Mouse (Mus musculus) testis, adult 2 months (tissue): ENCODE measurements around the gene Ccno. TPM values are rescaled to one million over a fixed set of nuclear protein-coding genes. Genes with fewer than 3 reads are reported as not detected.

Source experiments
- H3K27ac ChIP-seq: fragments of 200-500 bp; 2 replicates; pipeline ENCODE4 v1.5.1; 2012; ENCODE audit warnings: low read depth, low read length; ENCODE audit not compliant: control insufficient read depth, insufficient read depth
- H3K27me3 ChIP-seq: fragments of 200-500 bp; 2 replicates; pipeline ENCODE4 v1.6.1; 2012; ENCODE audit warnings: mild to moderate bottlenecking, low read length, moderate library complexity; ENCODE audit not compliant: control insufficient read depth, insufficient read depth
- H3K36me3 ChIP-seq: fragments of 200-500 bp; 2 replicates; pipeline ENCODE4 v1.6.1; 2012; ENCODE audit warnings: mild to moderate bottlenecking, low read length; ENCODE audit not compliant: control insufficient read depth, insufficient read depth
- H3K4me1 ChIP-seq: fragments of 200-500 bp; 2 replicates; pipeline ENCODE4 v1.6.1; 2012; ENCODE audit warnings: low read length; ENCODE audit not compliant: control insufficient read depth, insufficient read depth
- H3K4me3 ChIP-seq: fragments of 200-500 bp; 2 replicates; pipeline ENCODE4 v1.5.1; 2012; ENCODE audit warnings: low read depth, mild to moderate bottlenecking, low read length, moderate library complexity, mixed read lengths; ENCODE audit not compliant: control insufficient read depth
- CTCF ChIP-seq: fragments of 200-500 bp; IDR thresholded peaks from 2 replicates; pipeline ENCODE4 v1.5.1; 2012; ENCODE audit warnings: low read depth, mild to moderate bottlenecking, inconsistent platforms, low read length, moderate library complexity; ENCODE audit not compliant: control insufficient read depth, insufficient read depth, insufficient replicate concordance
- POLR2A ChIP-seq: fragments of 200-500 bp; IDR thresholded peaks from 2 replicates; pipeline ENCODE4 v1.6.1; 2012; ENCODE audit warnings: low read depth, mild to moderate bottlenecking, inconsistent platforms, low read length, moderate library complexity; ENCODE audit not compliant: control insufficient read depth
- polyA plus RNA-seq: library from polyadenylated mRNA; depleted of rRNA; stranded (reverse); fragments of >200 nt; gene quantifications from 2 replicates; pipeline ENCODE4 v1.2.3, GENCODE M21; 2012; rRNA removed

The Ccno gene
- polyA plus RNA-seq, 1 experiment = 6.2 TPM

- no peaks in the 10 kb centered on the region; the same call in 1 of the 2 replicates for H3K36me3 ChIP-seq
- H3K27ac ChIP-seq = peak overlapping the region; percentile 99
- TF ChIP-seq CTCF (no peak), POLR2A (peak; percentile 55; the same call in 1 of the 2 replicates)
- H3K4me3 ChIP-seq = peak overlapping the region; percentile 93
- H3K27me3 ChIP-seq = no peaks in the 10 kb centered on the region
- peaks cover 11% of the 10 kb centered on the region for H3K4me1 ChIP-seq
Observed at GRCm38 (mm10) chr13:113031792-113032571, 44.4 kb downstream of the Ccno start.

DNA sequence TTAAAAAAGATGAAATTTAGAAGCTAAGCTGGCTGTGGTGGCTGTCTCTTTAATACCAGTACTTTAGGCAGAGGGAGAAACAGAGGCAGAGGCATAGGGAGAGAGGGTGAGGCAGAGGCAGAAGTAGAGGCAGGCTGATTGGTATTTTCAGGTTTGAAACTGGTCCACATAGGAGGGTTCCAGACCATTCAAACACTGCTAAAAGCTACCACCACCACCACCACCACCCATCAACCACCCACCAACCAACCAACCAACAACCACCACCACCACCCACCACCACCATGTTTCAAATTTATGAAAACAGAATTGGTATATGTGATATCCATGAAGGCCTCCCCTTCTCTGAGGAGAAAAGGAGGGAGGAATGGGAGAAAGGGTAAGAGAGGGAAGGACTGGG, 45.2 kb downstream of the Ccno start:
- peak overlapping the region; percentile 99 for H3K27ac ChIP-seq
- no peak for TF ChIP-seq CTCF
- no peak for TF ChIP-seq POLR2A
- H3K27me3 ChIP-seq = no peaks in the 10 kb centered on the region
- peaks cover 11% of the 10 kb centered on the region for H3K4me1 ChIP-seq
- peak overlapping the region; percentile 64 for H3K4me3 ChIP-seq
- H3K36me3 ChIP-seq = no peaks in the 10 kb centered on the region; the same call in 1 of the 2 replicates

- Histone ChIP-seq H3K4me3 (peak overlapping the region; percentile 93), H3K4me1 (peaks cover 12% of the 10 kb centered on the region), H3K36me3 (no peaks in the 10 kb centered on the region; the same call in 1 of the 2 replicates), H3K27ac (peak overlapping the region; percentile 96), H3K27me3 (no peaks in the 10 kb centered on the region)
- TF ChIP-seq CTCF (no peak), POLR2A (peak; percentile 39; the same call in 1 of the 2 replicates)
Observed at GRCm38 (mm10) chr13:113034271-113034886, 46.8 kb downstream of the Ccno start.

- Histone ChIP-seq H3K27me3 (no peaks in the 10 kb centered on the region), H3K36me3 (no peaks in the 10 kb centered on the region; the same call in 1 of the 2 replicates), H3K4me1 (peaks cover 12% of the 10 kb centered on the region), H3K4me3 (peak within 1 kb of the TSS; percentile 93), H3K27ac (peak within 1 kb of the TSS; percentile 96)
- TF ChIP-seq POLR2A (0 out of 2 replicates have a peak, but pooled peaks have one; percentile 12), CTCF (no peak)
Observed at GRCm38 (mm10) chr13:113034950-113035421, 47.4 kb downstream of the Ccno start, which contains the start of gene Cdc20b. Gene Cdc20b (plus strand): TSS chr13:113035111.

- TF ChIP-seq POLR2A = no peak
- TF ChIP-seq CTCF = peak; percentile 15; the same call in 1 of the 2 replicates
- H3K4me3 ChIP-seq = peak overlapping the region; percentile 93
- H3K36me3 ChIP-seq = no peaks in the 10 kb centered on the region; the same call in 1 of the 2 replicates
- no peak overlapping the region for H3K27ac ChIP-seq
- peaks cover 11% of the 10 kb centered on the region for H3K4me1 ChIP-seq
- H3K27me3 ChIP-seq = no peaks in the 10 kb centered on the region
Observed at GRCm38 (mm10) chr13:113035852-113036251, 48.2 kb downstream of the Ccno start.

Other genes starting within 250 kb of the Ccno start
- gene Plpp1, start 187.0 kb upstream of the Ccno start, polyA plus RNA-seq = 104 and 115 TPM in 2 replicates
- gene Mtrex, start 60.4 kb upstream of the Ccno start, polyA plus RNA-seq = 20.3 and 29.2 TPM in 2 replicates
- 6.7 and 7.0 TPM in 2 replicates for gene Dhx29, start 60.3 kb upstream of the Ccno start, polyA plus RNA-seq
- 0.12 TPM in 1 of 2 replicates, not detected in the other for gene Mcidas, start 6.0 kb downstream of the Ccno start, polyA plus RNA-seq
- gene Cdc20b, start 47.3 kb downstream of the Ccno start, polyA plus RNA-seq = 7.5 and 15.4 TPM in 2 replicates
- 0.69 and 0.87 TPM in 2 replicates for gene Gpx8, start 58.6 kb downstream of the Ccno start, polyA plus RNA-seq
- 0.16 TPM in 1 of 2 replicates, not detected in the other for gene Gzma, start 113.2 kb downstream of the Ccno start, polyA plus RNA-seq
- 0.05 and 0.07 TPM in 2 replicates for gene Esm1, start 221.9 kb downstream of the Ccno start, polyA plus RNA-seq
- 0.20 and 0.53 TPM in 2 replicates for gene Gzmk, start 238.1 kb downstream of the Ccno start, polyA plus RNA-seq